Mouse (Mus musculus) B cell, adult (primary cell): ENCODE results near the gene Etl4. TPM values are rescaled to one million over a fixed set of nuclear protein-coding genes. Genes with fewer than 3 reads are reported as not detected.

ENCODE experiments used
- total RNA-seq: library from RNA; stranded (reverse); gene quantifications from 4 replicates; pipeline ENCODE4 v1.2.4, GENCODE M21; 2023; ENCODE audit not compliant: inconsistent age

Gene Etl4
- 0.12 to 0.57 TPM (median 0.26 TPM) in 4 replicates for total RNA-seq

GRCm38 (mm10) chr2:19909171-19909899 lies at the start of gene Etl4:
Gene Etl4 (plus strand): TSS chr2:19909780.

